Comparison of ENCODE assay signal across 29 mouse cellular contexts in the genomic region with DNA sequence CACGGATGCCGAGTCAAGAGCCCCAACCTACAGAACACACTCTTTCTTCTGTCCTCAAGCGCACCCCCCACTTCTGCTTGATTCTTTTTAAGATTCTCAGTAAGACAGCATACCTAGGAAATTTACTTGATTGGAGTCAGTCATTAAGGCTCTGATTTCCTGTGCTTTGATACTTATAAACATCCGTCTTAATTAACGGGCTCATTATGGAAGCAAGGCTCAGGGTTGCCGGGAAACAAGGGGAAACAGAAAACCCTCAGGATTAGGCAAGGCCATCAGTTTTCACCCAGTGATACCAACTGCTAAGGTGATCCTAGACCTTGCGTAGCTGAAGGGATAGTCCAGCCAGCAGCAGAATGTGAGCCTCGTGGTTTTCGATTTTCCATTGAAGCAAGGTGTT.
DNase-seq lines count a peak whose midpoint lies in the region; ATAC-seq and TF ChIP-seq lines count a peak whose summit lies in the region.
"Had no signal": no experiment of that assay in that cellular context is flagged by ENCODE, and none has a peak within 500 bp of the region (broad histone marks: within the 10 kb centered on the region; RNA-seq: fewer than 3 reads in every experiment).

No protein-coding gene starts in this region.

- H3K4me3 ChIP-seq in forebrain, embryonic 14.5 days (ENCODE audit: low read depth, low read length), result no peak overlapping the region
- H3K4me3 ChIP-seq in forebrain, embryonic 16.5 days (replicated peaks; ENCODE audit: low read length), result no peak overlapping the region
- H3K4me3 ChIP-seq in hindbrain, embryonic 13.5 days, result no peak overlapping the region
- no peak overlapping the region for H3K4me3 ChIP-seq in hindbrain, postnatal 0 days (ENCODE audit: low read length)
- H3K4me3 ChIP-seq in embryonic facial prominence, embryonic 10.5 days, result no peak overlapping the region
- no peak overlapping the region for H3K4me3 ChIP-seq in embryonic facial prominence, embryonic 14.5 days (ENCODE audit: low read depth, low read length)
- H3K4me3 ChIP-seq: embryonic facial prominence, embryonic 12.5 days; erythroblast, embryonic 14.5 days; gastrocnemius, adult 2 months; heart, embryonic 12.5 days; heart, embryonic 15.5 days; hindbrain, embryonic 10.5 days; hindbrain, embryonic 15.5 days had no signal

- H3K9ac ChIP-seq in forebrain, embryonic 14.5 days (ENCODE audit: low read length), result no peak overlapping the region
- H3K9ac ChIP-seq in forebrain, embryonic 16.5 days (replicated peaks; ENCODE audit: low read depth, low read length), result no peak overlapping the region
- H3K9ac ChIP-seq in hindbrain, embryonic 13.5 days, result no peak overlapping the region
- H3K9ac ChIP-seq in hindbrain, postnatal 0 days (replicated peaks; ENCODE audit: low read length), result no peak overlapping the region
- no peak overlapping the region for H3K9ac ChIP-seq in embryonic facial prominence, embryonic 14.5 days (ENCODE audit: low read depth, low read length)
- H3K9ac ChIP-seq: embryonic facial prominence, embryonic 12.5 days; heart, embryonic 12.5 days; heart, embryonic 15.5 days; hindbrain, embryonic 15.5 days had no signal

- no peaks in the 10 kb centered on the region for H3K9me3 ChIP-seq in forebrain, embryonic 14.5 days (replicated peaks; ENCODE audit: control insufficient read depth, low read length)
- H3K9me3 ChIP-seq in forebrain, embryonic 16.5 days (ENCODE audit: control insufficient read depth, low read length), result no peaks in the 10 kb centered on the region; the same call in 1 of the 2 replicates
- H3K9me3 ChIP-seq in hindbrain, embryonic 13.5 days, result no peaks in the 10 kb centered on the region
- no peaks in the 10 kb centered on the region for H3K9me3 ChIP-seq in hindbrain, postnatal 0 days (ENCODE audit: low read length)
- no peaks in the 10 kb centered on the region for H3K9me3 ChIP-seq in embryonic facial prominence, embryonic 10.5 days
- no peaks in the 10 kb centered on the region for H3K9me3 ChIP-seq in embryonic facial prominence, embryonic 14.5 days (ENCODE audit: control insufficient read depth, low read length)
- H3K9me3 ChIP-seq: embryonic facial prominence, embryonic 12.5 days; heart, embryonic 15.5 days; hindbrain, embryonic 10.5 days; hindbrain, embryonic 15.5 days had no signal

- H3K36me3 ChIP-seq in forebrain, embryonic 14.5 days (ENCODE audit: control insufficient read depth, insufficient read depth, low read length), result no peaks in the 10 kb centered on the region
- no peaks in the 10 kb centered on the region for H3K36me3 ChIP-seq in forebrain, embryonic 16.5 days (ENCODE audit: control insufficient read depth, insufficient read depth)
- no peaks in the 10 kb centered on the region for H3K36me3 ChIP-seq in hindbrain, embryonic 13.5 days
- H3K36me3 ChIP-seq in hindbrain, postnatal 0 days (ENCODE audit: insufficient read depth, low read length), result no peaks in the 10 kb centered on the region
- no peaks in the 10 kb centered on the region for H3K36me3 ChIP-seq in embryonic facial prominence, embryonic 10.5 days (replicated peaks)
- H3K36me3 ChIP-seq in embryonic facial prominence, embryonic 14.5 days (ENCODE audit: control insufficient read depth, insufficient read depth, low read length), result no peaks in the 10 kb centered on the region
- H3K36me3 ChIP-seq: embryonic facial prominence, embryonic 12.5 days; heart, embryonic 12.5 days; heart, embryonic 15.5 days; hindbrain, embryonic 10.5 days; hindbrain, embryonic 15.5 days had no signal

- 0 out of 2 replicates have a peak, but pooled peaks cover 3% of the 10 kb centered on the region for H3K27me3 ChIP-seq in forebrain, embryonic 14.5 days (replicated peaks; ENCODE audit: control insufficient read depth, insufficient read depth, low read length)
- H3K27me3 ChIP-seq in forebrain, embryonic 16.5 days (replicated peaks; ENCODE audit: control insufficient read depth, insufficient read depth, low read length), result peaks cover 5% of the 10 kb centered on the region; the same call in 1 of the 2 replicates
- H3K27me3 ChIP-seq in hindbrain, embryonic 13.5 days, result 0 out of 2 replicates have a peak, but pooled peaks cover 3% of the 10 kb centered on the region
- H3K27me3 ChIP-seq in hindbrain, postnatal 0 days (ENCODE audit: insufficient read depth, low read length), result no peaks in the 10 kb centered on the region
- no peaks in the 10 kb centered on the region for H3K27me3 ChIP-seq in embryonic facial prominence, embryonic 10.5 days (replicated peaks; ENCODE audit: low read depth, poor library complexity, severe bottlenecking)
- no peaks in the 10 kb centered on the region for H3K27me3 ChIP-seq in embryonic facial prominence, embryonic 14.5 days (replicated peaks; ENCODE audit: control insufficient read depth, insufficient read depth, low read length)
- H3K27me3 ChIP-seq: embryonic facial prominence, embryonic 12.5 days; hindbrain, embryonic 15.5 days had no signal

- ATAC-seq in forebrain, embryonic 14.5 days, result no peak
- no peak for ATAC-seq in forebrain, embryonic 16.5 days
- no peak; the same call in 1 of the 2 replicates for ATAC-seq in hindbrain, embryonic 13.5 days (ENCODE audit: low FRiP score)
- no peak for ATAC-seq in hindbrain, postnatal 0 days
- peak; percentile 28; the same call in 1 of the 2 replicates for ATAC-seq in embryonic facial prominence, embryonic 14.5 days (ENCODE audit: low read depth)
- no peak for ATAC-seq in CD4-positive, CD25-positive, alpha-beta regulatory T cell, adult 4 months
- ATAC-seq: activated CD4-positive, CD25-positive, alpha-beta regulatory T cell, adult 4 months; inflammation-experienced regulatory T-cells, adult 6 months; intestine, embryonic 16.5 days had no signal

- peaks cover 4% of the 10 kb centered on the region; the same call in 1 of the 2 replicates for H3K4me1 ChIP-seq in forebrain, embryonic 14.5 days (ENCODE audit: control insufficient read depth, insufficient read depth, low read length)
- 0 out of 2 replicates have a peak, but pooled peaks cover 2% of the 10 kb centered on the region for H3K4me1 ChIP-seq in forebrain, embryonic 16.5 days (replicated peaks; ENCODE audit: control insufficient read depth, insufficient read depth, low read length)
- H3K4me1 ChIP-seq in hindbrain, embryonic 13.5 days (replicated peaks), result peaks cover 17% of the 10 kb centered on the region
- H3K4me1 ChIP-seq in hindbrain, postnatal 0 days (ENCODE audit: insufficient read depth, low read length), result no peaks in the 10 kb centered on the region
- H3K4me1 ChIP-seq in embryonic facial prominence, embryonic 10.5 days, result peaks cover 44% of the 10 kb centered on the region
- peaks cover 12% of the 10 kb centered on the region for H3K4me1 ChIP-seq in embryonic facial prominence, embryonic 14.5 days (ENCODE audit: control insufficient read depth, insufficient read depth, low read length)

- TF ChIP-seq CTCF in hindbrain, postnatal 0 days (IDR thresholded peaks at IDR 0.05; ENCODE audit: low read depth), result no peak

- DNase-seq in forebrain, embryonic 14.5 days (ENCODE audit: low spot score), result peak; percentile 26
- DNase-seq in hindbrain, postnatal 0 days (ENCODE audit: low spot score), result no peak
- DNase-seq in embryonic facial prominence, embryonic 10.5 days (ENCODE audit: low spot score), result peak; percentile 18
- no peak for DNase-seq in embryonic facial prominence, embryonic 14.5 days (ENCODE audit: low spot score)
- no peak for DNase-seq in gastrocnemius, postnatal 25 days
- DNase-seq: adrenal gland, adult 8-10 months; adrenal gland, postnatal 25 days; cerebellum, adult 18-20 months; cerebellum, adult 9-10 months; cerebellum, postnatal 14 days; gastrocnemius, adult 2 months; gastrocnemius, postnatal 14 days; heart, adult 18-20 months; heart, postnatal 10 days; heart, postnatal 36 days; kidney, adult 18-20 months; kidney, adult 9 months had no signal

- no peak overlapping the region for H3K4me2 ChIP-seq in forebrain, embryonic 14.5 days (ENCODE audit: low read length)
- no peak overlapping the region for H3K4me2 ChIP-seq in forebrain, embryonic 16.5 days (ENCODE audit: low read length)
- no peak overlapping the region for H3K4me2 ChIP-seq in hindbrain, embryonic 13.5 days
- H3K4me2 ChIP-seq in hindbrain, postnatal 0 days (ENCODE audit: low read depth, low read length), result no peak overlapping the region
- H3K4me2 ChIP-seq in embryonic facial prominence, embryonic 14.5 days (ENCODE audit: low read depth, low read length), result no peak overlapping the region
- H3K4me2 ChIP-seq: embryonic facial prominence, embryonic 12.5 days; heart, embryonic 12.5 days; heart, embryonic 15.5 days; hindbrain, embryonic 15.5 days had no signal

- H3K27ac ChIP-seq in forebrain, embryonic 14.5 days (ENCODE audit: low read depth, low read length), result no peak overlapping the region
- no peak overlapping the region for H3K27ac ChIP-seq in forebrain, embryonic 16.5 days (ENCODE audit: low read length)
- H3K27ac ChIP-seq in hindbrain, embryonic 13.5 days, result peak overlapping the region; percentile 18; the same call in 1 of the 2 replicates
- H3K27ac ChIP-seq in hindbrain, postnatal 0 days, result no peak overlapping the region
- peak overlapping the region; percentile 45 for H3K27ac ChIP-seq in embryonic facial prominence, embryonic 10.5 days (replicated peaks)
- H3K27ac ChIP-seq in embryonic facial prominence, embryonic 14.5 days (replicated peaks; ENCODE audit: low read depth, low read length), result no peak overlapping the region
- H3K27ac ChIP-seq: embryonic facial prominence, embryonic 12.5 days; gastrocnemius, adult 2 months; heart, embryonic 15.5 days; hindbrain, embryonic 10.5 days; hindbrain, embryonic 15.5 days had no signal

- WGBS in forebrain, embryonic 14.5 days, result 38% methylated on average over 9 of the region's 9 CpGs
- 35% methylated on average over 9 of the region's 9 CpGs for WGBS in forebrain, embryonic 16.5 days
- WGBS in hindbrain, embryonic 13.5 days, result 72% methylated on average over 9 of the region's 9 CpGs
- WGBS in hindbrain, postnatal 0 days, result 69% methylated on average over 9 of the region's 9 CpGs
- WGBS in embryonic facial prominence, embryonic 10.5 days, result 70% methylated on average over 9 of the region's 9 CpGs
- WGBS in embryonic facial prominence, embryonic 14.5 days, result 56% methylated on average over 9 of the region's 9 CpGs

Comparison
In these comparisons a context has a peak if more than half of its experiments do, and no peak if none do; other contexts are left out.
1. DNase-seq: peak in forebrain, embryonic 14.5 days (single experiment) and embryonic facial prominence, embryonic 10.5 days (single experiment); none in hindbrain, postnatal 0 days (single experiment), embryonic facial prominence, embryonic 14.5 days (single experiment) and gastrocnemius, postnatal 25 days (single experiment).
2. H3K27ac ChIP-seq: peak in hindbrain, embryonic 13.5 days (single experiment) and embryonic facial prominence, embryonic 10.5 days (single experiment); none in forebrain, embryonic 14.5 days (single experiment), forebrain, embryonic 16.5 days (single experiment), hindbrain, postnatal 0 days (single experiment) and embryonic facial prominence, embryonic 14.5 days (single experiment).